Mouse (Mus musculus) ES-CJ7 (cell line): ENCODE results near the gene Hbp1.

ENCODE experiments used
- DNase-seq: peaks from one replicate; pipeline ENCODE4 v3.0.0; 2011; ENCODE audit warnings: low read depth, low spot score

Hbp1 gene

DNA sequence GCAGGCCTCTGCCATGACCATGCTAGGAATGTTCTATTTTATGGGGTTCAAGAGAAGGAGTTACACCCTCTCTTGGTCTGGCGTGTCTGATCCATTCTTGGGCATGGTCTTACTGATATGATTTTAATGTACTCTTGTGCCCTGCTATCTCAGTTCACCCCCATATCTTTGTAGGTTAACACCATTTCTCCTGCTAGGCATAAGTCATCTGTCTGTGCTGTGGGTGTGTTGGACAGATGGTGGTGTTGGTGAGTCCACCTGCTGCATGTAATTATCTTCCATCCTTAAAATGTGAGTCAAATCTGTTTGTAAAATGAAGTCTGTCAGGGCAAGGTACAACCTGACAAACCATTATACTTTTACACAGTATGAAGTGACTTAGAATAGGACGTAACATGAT lies 42.9 kb downstream of the Hbp1 start:
- DNase-seq = no peak

DNA sequence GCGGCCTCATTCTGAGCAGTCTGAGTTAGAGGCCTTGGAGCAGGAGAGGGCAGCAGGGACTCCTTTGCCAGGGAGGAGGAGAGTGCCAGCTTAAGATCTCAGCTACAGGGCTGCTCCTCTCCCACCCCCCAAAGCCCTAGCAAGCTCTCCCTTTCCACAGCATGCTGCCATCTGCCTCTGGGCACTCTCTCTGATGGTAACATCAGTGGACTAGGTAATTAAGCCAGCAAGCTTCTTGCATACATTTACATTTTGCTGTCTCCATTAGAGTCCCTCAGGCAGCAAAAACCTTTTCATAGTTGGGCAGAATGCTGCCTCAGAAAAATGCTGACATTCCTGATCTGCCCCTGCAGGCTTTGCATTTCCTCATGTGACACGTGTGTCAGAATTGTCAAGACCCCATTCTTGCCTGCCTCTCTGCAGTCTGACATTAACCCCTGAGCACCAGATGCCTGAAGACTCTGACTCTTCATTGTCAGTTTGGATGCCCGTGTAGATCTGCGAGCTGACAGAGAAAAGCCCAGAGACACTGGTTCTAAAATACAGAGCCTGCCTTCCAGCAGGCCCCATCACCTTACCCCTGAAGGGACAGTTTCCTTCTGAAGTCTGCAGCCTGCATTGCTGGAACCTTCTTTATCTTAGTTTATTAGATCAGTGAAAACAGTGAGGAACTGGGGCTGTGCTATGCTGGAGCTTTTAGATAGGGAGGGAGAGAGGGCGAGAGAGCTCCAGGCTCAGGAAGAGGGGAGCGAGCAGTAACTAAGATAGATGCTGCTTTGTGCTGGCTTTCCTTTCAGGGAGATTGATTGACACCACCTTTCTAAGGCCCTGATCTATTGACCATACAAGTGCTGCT lies 44.4 kb downstream of the Hbp1 start:
- DNase-seq = no peak

DNA sequence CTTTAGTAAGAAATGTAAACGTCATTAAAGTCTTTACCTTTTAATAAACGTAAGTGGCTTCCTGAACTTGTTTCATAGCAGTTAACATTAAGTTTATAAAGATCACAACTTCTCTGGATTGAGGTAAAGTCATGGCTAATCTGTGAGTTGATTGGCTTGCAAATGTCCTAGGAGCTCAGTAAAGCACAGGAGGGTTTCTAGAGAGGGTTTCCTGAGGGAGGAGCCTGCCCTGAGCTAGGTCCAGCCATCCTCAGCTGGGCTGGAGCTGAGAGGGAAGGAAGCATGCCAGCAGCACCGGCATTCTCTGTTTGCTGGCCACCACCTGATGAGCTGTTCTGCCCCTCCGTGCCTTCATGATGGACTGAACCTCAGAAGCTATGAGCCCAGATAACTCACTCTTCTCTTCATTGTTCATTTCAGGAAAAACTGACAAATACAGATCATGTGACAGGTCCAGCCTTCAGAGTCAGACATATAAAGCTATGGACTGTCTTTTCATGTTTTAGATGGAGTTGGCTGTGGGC lies 49.9 kb downstream of the Hbp1 start:
- peak; percentile 76 for DNase-seq

DNA sequence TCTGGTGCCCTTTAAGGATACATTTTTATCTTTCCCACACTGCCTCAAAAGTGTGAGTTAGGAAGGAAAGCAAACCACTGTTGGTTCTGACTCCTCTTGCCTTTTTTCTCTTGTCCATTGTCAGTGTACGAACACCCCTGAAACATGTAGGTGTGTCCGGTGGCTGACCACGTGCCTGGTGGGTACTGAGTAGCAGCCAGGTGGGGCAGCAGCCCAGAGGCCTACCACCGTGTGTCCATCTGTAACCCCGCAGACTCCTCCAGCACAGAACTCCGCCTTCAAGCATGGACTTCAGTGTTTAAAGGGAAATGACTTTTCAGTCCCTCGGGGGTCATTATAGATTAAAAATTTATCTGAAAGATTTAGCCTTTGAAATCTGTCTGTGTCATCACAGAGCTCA lies 52.9 kb downstream of the Hbp1 start:
- DNase-seq = no peak

DNA sequence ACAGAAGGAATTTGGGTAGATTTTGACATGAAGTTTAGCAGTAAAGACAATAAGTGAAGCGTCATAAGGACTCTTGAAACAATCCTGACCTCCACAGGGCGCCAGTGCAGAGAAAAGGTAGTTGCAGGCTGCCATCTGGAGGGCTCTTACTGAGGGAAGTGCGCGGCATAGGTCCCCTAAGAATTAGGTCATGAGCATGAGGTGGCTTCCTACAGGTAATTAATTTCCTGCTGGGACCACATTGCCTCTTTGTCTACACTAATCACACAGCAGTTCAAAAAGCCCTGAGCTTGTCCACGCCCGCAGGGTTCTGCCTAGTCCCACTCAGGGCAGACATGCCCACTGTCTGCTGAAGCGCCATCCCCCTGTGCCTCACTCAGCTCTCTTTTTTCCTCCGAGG lies 53.3 kb downstream of the Hbp1 start:
- peak; percentile 40 for DNase-seq

DNA sequence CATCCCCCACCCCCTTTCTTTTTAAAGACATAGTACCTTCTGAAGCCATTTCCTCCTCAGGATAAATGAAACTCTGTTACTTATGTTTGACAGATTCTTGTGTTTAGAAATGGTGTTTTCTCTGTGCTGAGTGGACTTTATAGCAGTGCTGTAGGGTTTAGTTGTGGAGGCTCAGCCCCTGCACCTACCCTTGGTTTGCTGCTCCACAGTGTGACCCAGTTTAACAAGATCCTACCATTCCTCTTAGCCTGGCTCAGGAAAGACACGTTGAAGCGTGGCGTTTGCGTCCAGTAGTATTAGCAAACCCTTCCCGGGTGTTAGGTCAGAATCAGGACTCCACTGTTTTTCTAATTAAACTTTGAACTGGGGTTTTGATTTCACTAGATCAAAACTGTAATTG lies 54.0 kb downstream of the Hbp1 start:
- DNase-seq = no peak

DNA sequence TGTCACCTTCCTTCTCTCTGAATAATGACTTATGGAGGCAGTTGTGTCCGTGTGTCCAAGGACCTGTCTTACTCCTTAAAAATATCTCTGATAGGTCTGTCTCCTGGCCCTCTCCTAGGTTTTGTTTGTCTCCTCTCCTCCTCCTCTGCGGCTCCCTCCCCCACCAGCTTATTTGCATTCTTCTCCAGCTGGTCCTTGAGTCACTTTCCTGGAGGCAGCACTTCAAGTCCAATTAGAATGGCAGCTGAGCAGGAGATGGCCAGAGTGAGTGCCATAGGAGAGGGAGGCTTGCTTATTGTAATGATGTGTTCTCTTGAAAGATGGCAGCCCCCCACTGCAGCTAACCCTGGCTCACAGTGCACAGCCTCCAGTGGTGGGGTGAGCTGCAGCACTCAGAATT lies 54.4 kb downstream of the Hbp1 start:
- peak; percentile 32 for DNase-seq

DNA sequence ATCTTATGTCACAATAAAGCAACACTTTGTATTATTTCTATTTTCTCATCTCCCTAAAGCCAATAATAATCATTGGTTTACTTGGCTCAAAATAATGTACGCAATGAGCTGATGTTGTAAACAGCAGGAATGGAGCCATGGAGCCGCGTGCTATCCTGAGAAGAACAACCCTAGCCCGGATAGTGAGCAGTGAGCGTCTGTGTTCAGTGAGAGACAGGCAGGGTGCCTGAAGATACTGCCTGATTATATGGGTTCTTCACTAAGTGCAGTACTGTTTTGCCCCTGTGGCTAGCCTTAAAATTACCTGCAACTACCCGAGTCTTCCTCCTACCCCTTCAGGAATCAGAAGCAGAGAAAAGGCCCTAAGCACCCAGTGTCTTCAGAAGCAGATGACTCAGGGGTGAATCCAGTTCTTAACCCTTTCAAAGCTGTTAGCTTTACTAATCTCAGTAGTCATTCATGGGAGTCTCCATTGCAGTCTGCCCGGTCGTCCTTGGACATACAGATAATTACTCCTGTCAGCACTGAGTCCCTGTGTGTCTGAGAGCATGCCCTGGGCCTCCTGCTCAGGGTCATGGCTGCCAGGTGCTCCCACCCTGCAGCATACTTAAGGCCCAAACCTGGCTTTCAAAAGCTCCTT lies 55.1 kb downstream of the Hbp1 start:
- no peak for DNase-seq

DNA sequence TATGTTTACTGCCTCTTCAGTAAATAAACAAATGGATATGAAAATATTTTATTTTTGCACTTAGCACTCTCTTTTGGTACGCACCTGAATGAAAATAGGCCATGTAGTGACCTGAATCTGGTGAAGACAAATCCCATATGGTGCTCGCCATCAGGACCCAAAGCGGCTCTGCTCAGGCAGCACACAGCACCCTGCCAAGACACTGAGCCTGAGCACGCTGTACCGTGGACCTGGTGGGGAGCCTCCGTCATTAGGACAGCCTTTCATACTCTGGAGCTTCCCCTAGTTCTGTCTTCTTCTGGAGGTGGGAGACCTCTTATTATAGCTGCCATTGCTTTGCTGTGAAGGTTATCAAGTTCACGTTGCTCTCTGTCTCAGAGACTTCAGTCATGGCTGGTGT lies 57.6 kb downstream of the Hbp1 start:
- no peak for DNase-seq

DNA sequence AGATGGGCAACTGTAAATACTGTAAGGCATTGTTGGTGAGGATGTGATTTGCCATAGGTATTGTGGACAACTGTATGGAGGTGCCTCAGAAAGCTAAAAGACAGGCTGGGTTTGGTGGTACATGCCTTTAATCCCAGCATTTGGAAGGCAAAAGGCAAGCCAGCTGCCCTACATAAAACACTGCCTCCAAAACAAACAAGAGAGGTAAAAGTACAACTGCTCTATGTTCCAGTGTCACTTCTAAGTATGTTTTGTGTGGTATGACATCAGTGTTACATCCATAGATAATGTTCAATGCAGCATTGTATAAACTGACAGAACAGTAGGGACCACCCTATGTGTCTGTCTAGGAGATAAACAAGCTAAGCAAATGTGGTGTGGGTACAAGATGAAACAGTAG lies 58.3 kb downstream of the Hbp1 start:
- DNase-seq = no peak

DNA sequence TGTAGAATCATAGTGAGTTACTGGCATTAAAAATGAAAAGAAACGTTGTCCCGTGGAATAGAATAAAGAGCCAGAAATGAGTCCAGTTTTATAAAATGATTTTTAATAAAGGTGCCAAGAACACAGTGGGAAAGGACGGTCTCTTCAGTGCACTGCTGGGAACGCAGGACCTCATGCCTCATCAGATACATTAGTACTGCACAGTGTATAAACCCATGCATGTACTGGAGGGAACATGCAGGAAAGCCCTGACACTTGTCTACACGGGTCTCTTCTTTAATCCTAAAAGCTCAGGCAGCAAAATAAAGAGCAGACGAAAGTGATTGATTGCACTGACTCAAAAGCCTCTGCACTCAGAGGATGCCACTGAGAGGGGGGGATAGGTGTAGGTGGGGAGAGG lies 59.6 kb downstream of the Hbp1 start:
- DNase-seq = no peak

DNA sequence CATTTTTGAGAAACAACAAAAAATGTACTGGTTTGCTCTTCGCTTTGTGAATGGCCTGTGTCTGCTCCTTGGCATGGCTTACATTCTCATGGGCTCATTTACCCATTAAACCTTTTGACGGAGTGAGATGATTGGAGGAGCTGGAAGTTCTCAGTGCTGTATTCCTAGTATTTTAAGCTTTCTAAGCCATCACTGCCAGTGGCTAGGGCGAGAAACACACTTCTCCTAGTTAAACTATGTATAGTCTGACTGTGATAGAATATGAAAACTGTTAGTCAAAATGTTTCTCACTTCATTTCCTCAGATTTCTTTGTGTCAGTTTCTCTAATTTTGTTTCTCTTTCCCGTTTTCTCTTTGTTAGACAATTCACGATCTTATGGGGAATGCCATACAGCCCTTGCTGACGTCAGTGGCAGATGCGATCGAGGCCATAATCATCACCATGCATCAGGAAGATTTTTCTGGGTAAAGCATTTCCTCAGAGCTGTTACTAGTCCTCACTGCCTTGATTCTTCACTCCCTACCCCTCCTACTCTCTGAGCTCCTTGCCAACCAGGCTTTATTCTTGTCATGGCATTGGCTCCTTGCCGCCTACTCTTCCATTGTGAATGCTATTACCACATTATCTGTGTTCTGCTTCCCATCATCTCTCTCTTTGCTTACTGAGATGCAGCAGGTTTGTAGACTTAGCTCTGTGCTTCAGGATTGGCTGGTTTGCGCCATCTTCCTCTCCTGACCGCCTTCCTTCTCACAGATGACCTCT lies 64.3 kb downstream of the Hbp1 start:
- DNase-seq = no peak

DNA sequence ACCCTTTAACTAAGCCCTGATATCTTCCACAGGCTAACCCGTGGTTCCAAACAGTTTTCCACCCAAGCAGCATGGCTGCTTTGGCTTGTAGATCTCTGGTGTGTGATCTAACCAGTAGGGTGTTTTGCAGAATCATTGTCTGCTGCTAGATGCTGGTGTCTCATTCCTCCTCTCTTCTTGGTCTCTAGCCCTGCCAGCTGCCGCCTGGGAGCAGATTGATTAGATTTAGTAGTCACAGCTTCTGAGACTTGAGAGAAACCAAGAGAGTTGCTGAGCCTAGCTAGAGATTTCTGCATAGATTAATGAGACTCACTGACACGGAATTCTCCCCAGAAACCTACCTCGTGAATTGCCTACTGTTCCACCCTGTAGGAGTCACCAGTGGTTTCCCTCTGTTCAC lies 65.3 kb downstream of the Hbp1 start:
- DNase-seq = no peak

DNA sequence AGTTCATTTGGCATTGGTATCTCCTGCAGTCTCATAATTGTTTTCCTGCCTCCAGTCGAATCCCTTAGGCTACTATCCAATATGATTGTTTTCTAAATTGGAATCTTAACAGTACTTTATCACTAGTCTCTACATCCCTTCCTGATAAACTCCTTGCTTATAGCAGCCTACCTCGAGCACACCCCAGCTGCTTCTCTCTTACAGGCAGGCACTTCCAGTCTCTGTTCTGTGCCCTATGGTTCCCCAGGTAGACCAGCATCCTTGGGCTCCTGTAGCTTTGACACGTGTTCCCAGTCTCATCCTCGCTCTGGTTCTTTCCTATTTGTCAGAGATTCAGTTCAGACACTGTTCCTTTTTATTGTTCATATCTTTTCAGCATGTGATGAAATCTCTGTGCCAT lies 66.0 kb downstream of the Hbp1 start:
- no peak for DNase-seq

DNA sequence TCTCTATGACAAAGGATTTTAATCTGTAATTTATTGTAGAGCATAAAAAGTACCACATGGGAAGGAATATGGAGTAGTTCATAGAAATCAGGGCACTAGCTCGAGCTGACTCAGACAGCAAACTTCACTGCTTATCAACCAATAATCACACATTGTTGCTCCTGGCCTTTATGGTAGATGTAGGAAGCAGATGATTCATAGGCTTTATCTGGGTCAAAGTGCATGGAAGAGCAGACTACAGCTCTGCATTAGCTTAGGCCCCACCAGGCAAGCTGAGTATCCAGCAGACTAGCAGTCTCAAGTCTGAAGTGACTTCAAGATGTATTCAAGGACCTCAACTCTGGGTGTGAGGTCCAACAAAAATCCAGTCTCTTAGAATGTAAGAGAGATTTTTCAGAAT lies 67.6 kb downstream of the Hbp1 start:
- no peak for DNase-seq

DNA sequence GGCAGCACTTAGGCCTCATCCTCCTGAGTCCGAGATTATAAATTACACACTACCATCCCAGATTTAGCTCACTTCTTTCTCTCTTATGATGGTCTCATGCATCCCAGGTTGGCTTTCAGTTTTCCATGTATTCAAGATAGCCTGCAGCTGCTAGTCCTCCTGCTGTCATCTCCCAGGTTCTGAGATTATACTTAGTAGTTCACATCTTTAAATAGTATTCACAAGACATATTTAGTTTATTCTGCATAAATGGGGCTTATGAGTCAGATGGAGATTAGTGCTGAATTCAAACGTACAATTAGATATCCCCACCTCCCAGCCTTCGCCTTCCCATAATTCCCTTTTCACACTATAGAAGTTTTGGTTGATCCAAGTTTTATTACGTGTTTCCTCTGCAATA lies 73.6 kb downstream of the Hbp1 start:
- no peak for DNase-seq
